ENCODE assay signal across 8 mouse cellular contexts in the genomic region with DNA sequence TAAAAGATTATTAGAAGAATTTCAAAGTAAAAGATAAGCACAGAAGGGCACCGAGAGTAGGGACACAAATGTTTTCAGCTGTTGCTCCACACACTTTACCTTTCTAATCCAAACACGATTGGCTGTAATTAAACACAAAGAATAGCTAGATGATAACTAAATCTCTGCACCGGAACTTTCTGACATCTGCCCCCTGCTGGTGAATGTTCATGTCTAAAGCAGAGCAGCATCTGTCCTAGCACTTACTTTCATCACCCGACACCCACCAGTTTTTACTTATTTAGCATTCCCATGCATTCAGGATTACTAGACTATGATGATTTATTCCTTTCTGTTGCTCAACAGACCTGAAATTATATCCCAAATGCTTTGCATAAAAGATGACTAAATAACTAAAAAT.
DNase-seq lines count a peak whose midpoint lies in the region; TF ChIP-seq lines count a peak whose summit lies in the region.
"Had no signal": no experiment of that assay in that cellular context is flagged by ENCODE, and none has a peak within 500 bp of the region (broad histone marks: within the 10 kb centered on the region; RNA-seq: fewer than 3 reads in every experiment).

No protein-coding gene starts in this region.

- no peak overlapping the region for H3K4me3 ChIP-seq in kidney, adult 2 months (ENCODE audit: insufficient read depth, low read depth, low read length)
- no peak overlapping the region for H3K4me3 ChIP-seq in CH12.LX (replicated peaks in 1 of 3; ENCODE audit: low read depth in 2 of 3, low read length in 2 of 3, poor library complexity in 1 of 3)
- H3K4me3 ChIP-seq: neural tube, embryonic 12.5 days had no signal

- TF ChIP-seq RAD21 in CH12.LX (IDR thresholded peaks at IDR 0.05; ENCODE audit: low read depth, low read length): no peak

- H3K4me2 ChIP-seq in CH12.LX (ENCODE audit: insufficient read depth, low read depth, poor library complexity, severe bottlenecking): no peak overlapping the region
- H3K4me2 ChIP-seq: neural tube, embryonic 12.5 days had no signal

- H3K36me3 ChIP-seq in kidney, adult 2 months (ENCODE audit: control insufficient read depth, insufficient read depth, low read length): no peaks in the 10 kb centered on the region
- no peaks in the 10 kb centered on the region for H3K36me3 ChIP-seq in CH12.LX (replicated peaks in 1 of 2; ENCODE audit: control insufficient read depth in 1 of 2, insufficient read depth in 1 of 2, low read length in 1 of 2)
- H3K36me3 ChIP-seq: neural tube, embryonic 12.5 days had no signal

- no peaks in the 10 kb centered on the region for H3K27me3 ChIP-seq in kidney, adult 2 months (replicated peaks; ENCODE audit: control insufficient read depth, insufficient read depth, low read length)
- H3K27me3 ChIP-seq in CH12.LX (replicated peaks): no peaks in the 10 kb centered on the region
- H3K27me3 ChIP-seq: neural tube, embryonic 12.5 days had no signal

- in situ Hi-C loops in CH12.LX (cut with MboI; ENCODE audit: low pct_ligation_motif_present, low pct_unique_long_range_greater_than_20kb, low sequenced_read_pairs): no loop called here

- TF ChIP-seq POLR2A in kidney, adult 2 months (IDR thresholded peaks at IDR 0.05; ENCODE audit: low read depth, low read length): no peak
- TF ChIP-seq POLR2A in CH12.LX (IDR thresholded peaks at IDR 0.05; ENCODE audit: low read depth, low read length): no peak

- H3K27ac ChIP-seq in kidney, adult 2 months (ENCODE audit: insufficient read depth, low read depth, low read length): no peak overlapping the region
- H3K27ac ChIP-seq in CH12.LX (ENCODE audit: insufficient read depth, low read depth): no peak overlapping the region
- H3K27ac ChIP-seq: neural tube, embryonic 12.5 days had no signal

- no peaks in the 10 kb centered on the region for H3K4me1 ChIP-seq in kidney, adult 2 months (ENCODE audit: control insufficient read depth, insufficient read depth, low read length)
- H3K4me1 ChIP-seq in CH12.LX (ENCODE audit: control insufficient read depth in 1 of 2, insufficient read depth in 2 of 2): no peaks in the 10 kb centered on the region
- H3K4me1 ChIP-seq: neural tube, embryonic 12.5 days had no signal

- WGBS in kidney, adult 2 months: 62% methylated on average over 4 of the region's 4 CpGs

- dilution Hi-C loops in CH12.LX (cut with MboI; ENCODE audit: extremely low pct_ligation_motif_present, extremely low pct_unique_long_range_greater_than_20kb, low sequenced_read_pairs): no loop called here

- TF ChIP-seq EP300 in CH12.LX (IDR thresholded peaks at IDR 0.05; ENCODE audit: low read length): no peak

- peak; percentile 29 for DNase-seq in kidney, adult 2 months
- no peak for DNase-seq in kidney, adult 18-20 months
- DNase-seq in 416B (ENCODE audit: low read depth): peak; percentile 17
- DNase-seq in CH12.LX (ENCODE audit: extremely low read depth): peak; percentile 24
- peak; percentile 19 for DNase-seq in forelimb bud, embryonic 11.5 days (ENCODE audit: low read depth, low spot score)
- DNase-seq in natural killer cell, adult 2 months (ENCODE audit: low spot score in 2 of 2): peak; percentile 23 to 40
- DNase-seq in cerebellum, adult 11-12 months: no peak

- peaks cover 2% of the 10 kb centered on the region for H3K9me3 ChIP-seq in CH12.LX (replicated peaks; ENCODE audit: low read length)
- H3K9me3 ChIP-seq: neural tube, embryonic 12.5 days had no signal

- H3K79me2 ChIP-seq in CH12.LX (replicated peaks; ENCODE audit: control insufficient read depth, extremely low read depth, insufficient read depth, poor library complexity, severe bottlenecking): no peaks in the 10 kb centered on the region

- peak; percentile 20; the same call in 1 of the 2 replicates for TF ChIP-seq CTCF in kidney, adult 2 months (conservative IDR thresholded peaks at IDR 0.05; ENCODE audit: insufficient read depth, insufficient read length, low read depth, low read length)
- TF ChIP-seq CTCF in CH12.LX (conservative IDR thresholded peaks at IDR 0.05 in 1 of 2, IDR thresholded peaks at IDR 0.05 in 1 of 2; ENCODE audit: low read depth in 2 of 2, low read length in 2 of 2): no peak; a peak in 1 of 4 replicates

- no peak overlapping the region for H3K9ac ChIP-seq in CH12.LX (ENCODE audit: insufficient read depth, low read depth)
- H3K9ac ChIP-seq: neural tube, embryonic 12.5 days had no signal

TF ChIP-seq in CH12.LX, 34 proteins besides CTCF, POLR2A, EP300 and RAD21:
- TF ChIP-seq USF1 (IDR thresholded peaks at IDR 0.05; ENCODE audit: low read depth, low read length): no peak
- no peak for TF ChIP-seq TBP (conservative IDR thresholded peaks at IDR 0.05; ENCODE audit: low read depth, low read length)
- no peak for TF ChIP-seq IRF4 (IDR thresholded peaks at IDR 0.05; ENCODE audit: low read depth, low read length)
- TF ChIP-seq ELF1 (IDR thresholded peaks at IDR 0.05; ENCODE audit: low read depth, low read length): no peak
- TF ChIP-seq MAFK (IDR thresholded peaks at IDR 0.05; ENCODE audit: insufficient replicate concordance, low read length): no peak
- no peak for TF ChIP-seq ZC3H11A (IDR thresholded peaks at IDR 0.05; ENCODE audit: low read depth, low read length)
- TF ChIP-seq NRF1 (IDR thresholded peaks at IDR 0.05; ENCODE audit: low read depth, low read length): no peak
- no peak for TF ChIP-seq PAX5 (IDR thresholded peaks at IDR 0.05; ENCODE audit: low read length)
- no peak for TF ChIP-seq ETS1 (conservative IDR thresholded peaks at IDR 0.05; ENCODE audit: low read depth, low read length)
- TF ChIP-seq KAT2A (IDR thresholded peaks at IDR 0.05; ENCODE audit: insufficient replicate concordance, low read length): no peak
- no peak for TF ChIP-seq HCFC1 (IDR thresholded peaks at IDR 0.05; ENCODE audit: low read depth, low read length)
- TF ChIP-seq TCF12 (IDR thresholded peaks at IDR 0.05; ENCODE audit: low read depth, low read length): no peak
- TF ChIP-seq UBTF (IDR thresholded peaks at IDR 0.05; ENCODE audit: low read depth, low read length): no peak
- no peak for TF ChIP-seq ZNF384 (IDR thresholded peaks at IDR 0.05; ENCODE audit: low read depth, low read length)
- no peak; the same call in 1 of the 2 replicates for TF ChIP-seq SMC3 (IDR thresholded peaks at IDR 0.05; ENCODE audit: low read depth, low read length)
- no peak for TF ChIP-seq JUND (conservative IDR thresholded peaks at IDR 0.05; ENCODE audit: low read depth, low read length)
- no peak for TF ChIP-seq CHD1 (IDR thresholded peaks at IDR 0.05; ENCODE audit: low read depth, low read length)
- TF ChIP-seq CHD2 (IDR thresholded peaks at IDR 0.05; ENCODE audit: low read length): no peak

Comparison
In these comparisons a context has a peak if more than half of its experiments do, and no peak if none do; other contexts are left out.
1. DNase-seq: peak in kidney, adult 2 months (single experiment), 416B (single experiment), CH12.LX (single experiment), forelimb bud, embryonic 11.5 days (single experiment) and natural killer cell, adult 2 months (2 of 2); none in kidney, adult 18-20 months (single experiment) and cerebellum, adult 11-12 months (single experiment).